ENCODE assay signal across 27 mouse cellular contexts in the genomic region with DNA sequence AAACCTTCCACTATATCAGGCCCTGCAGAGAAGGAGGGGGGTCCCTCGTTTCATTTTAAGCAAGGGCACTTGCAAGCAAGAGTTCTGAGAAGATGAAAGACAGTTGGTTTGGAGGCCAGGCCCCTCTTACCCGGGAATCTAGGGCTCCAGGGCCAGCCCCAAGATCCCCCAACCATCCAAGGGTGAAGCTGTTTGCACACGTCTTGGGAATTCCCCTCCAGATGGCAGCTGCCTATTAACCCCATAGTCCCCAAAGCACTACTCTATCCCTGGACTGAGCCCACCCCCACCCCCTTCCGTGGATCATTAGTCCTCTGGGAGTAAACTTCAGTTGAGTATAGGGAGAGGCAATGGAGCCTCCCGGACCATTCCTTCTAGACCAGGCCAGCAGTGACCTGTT. TPM values are rescaled to one million over a fixed set of nuclear protein-coding genes. Genes with fewer than 3 reads are reported as not detected.
A peak's percentile ranks its signal among the peaks of the same experiment; 100 is the strongest.
DNase-seq lines count a peak whose midpoint lies in the region; ATAC-seq lines count a peak whose summit lies in the region.
"Had no signal": no experiment of that assay in that cellular context is flagged by ENCODE, and none has a peak within 500 bp of the region (broad histone marks: within the 10 kb centered on the region; RNA-seq: fewer than 3 reads in every experiment).

No protein-coding gene starts in this region.

- H3K9me3 ChIP-seq in kidney, embryonic 15.5 days (replicated peaks) = no peaks in the 10 kb centered on the region
- H3K9me3 ChIP-seq in kidney, embryonic 14.5 days (ENCODE audit: control insufficient read depth, low read length) = no peaks in the 10 kb centered on the region
- H3K9me3 ChIP-seq in neural tube, embryonic 15.5 days (replicated peaks) = no peaks in the 10 kb centered on the region
- H3K9me3 ChIP-seq in embryonic facial prominence, embryonic 14.5 days (ENCODE audit: control insufficient read depth, low read length) = no peaks in the 10 kb centered on the region
- no peaks in the 10 kb centered on the region for H3K9me3 ChIP-seq in neural tube, embryonic 12.5 days
- H3K9me3 ChIP-seq: forebrain, embryonic 15.5 days; heart, embryonic 12.5 days; neural tube, embryonic 13.5 days had no signal

- H3K4me1 ChIP-seq in kidney, embryonic 15.5 days = peaks cover 54% of the 10 kb centered on the region
- H3K4me1 ChIP-seq in kidney, embryonic 14.5 days (ENCODE audit: control insufficient read depth, insufficient read depth, low read length) = peaks cover 32% of the 10 kb centered on the region
- peaks cover 44% of the 10 kb centered on the region for H3K4me1 ChIP-seq in neural tube, embryonic 15.5 days
- peaks cover 19% of the 10 kb centered on the region for H3K4me1 ChIP-seq in embryonic facial prominence, embryonic 14.5 days (ENCODE audit: control insufficient read depth, insufficient read depth, low read length)
- H3K4me1 ChIP-seq in neural tube, embryonic 12.5 days = peaks cover 43% of the 10 kb centered on the region

- no peak overlapping the region for H3K9ac ChIP-seq in kidney, embryonic 15.5 days
- no peak overlapping the region for H3K9ac ChIP-seq in kidney, embryonic 14.5 days (ENCODE audit: low read depth, low read length)
- H3K9ac ChIP-seq in neural tube, embryonic 15.5 days (replicated peaks) = no peak overlapping the region
- H3K9ac ChIP-seq in embryonic facial prominence, embryonic 14.5 days (ENCODE audit: low read depth, low read length) = no peak overlapping the region
- H3K9ac ChIP-seq in neural tube, embryonic 12.5 days = no peak overlapping the region
- H3K9ac ChIP-seq: liver, embryonic 14.5 days had no signal

- no peaks in the 10 kb centered on the region for H3K36me3 ChIP-seq in kidney, embryonic 15.5 days
- no peaks in the 10 kb centered on the region for H3K36me3 ChIP-seq in kidney, embryonic 14.5 days (ENCODE audit: control insufficient read depth, insufficient read depth, low read length)
- no peaks in the 10 kb centered on the region for H3K36me3 ChIP-seq in neural tube, embryonic 15.5 days
- H3K36me3 ChIP-seq in embryonic facial prominence, embryonic 14.5 days (ENCODE audit: control insufficient read depth, insufficient read depth, low read length) = no peaks in the 10 kb centered on the region
- no peaks in the 10 kb centered on the region for H3K36me3 ChIP-seq in neural tube, embryonic 12.5 days
- H3K36me3 ChIP-seq: forebrain, embryonic 15.5 days; heart, embryonic 12.5 days; hindbrain, embryonic 10.5 days; neural tube, embryonic 13.5 days had no signal

- no peak for ATAC-seq in kidney, embryonic 15.5 days (replicated peaks; ENCODE audit: low FRiP score)
- ATAC-seq in kidney, embryonic 14.5 days (ENCODE audit: low FRiP score, low TSS enrichment) = no peak
- ATAC-seq in neural tube, embryonic 15.5 days (ENCODE audit: low FRiP score) = no peak
- ATAC-seq in embryonic facial prominence, embryonic 14.5 days (ENCODE audit: low read depth) = no peak; the same call in 1 of the 2 replicates
- ATAC-seq in neural tube, embryonic 12.5 days (ENCODE audit: low FRiP score, low read depth) = 0 out of 2 replicates have a peak, but pooled peaks have one; percentile 18
- no peak for ATAC-seq in erythroblast, adult 5-6 weeks (replicated peaks; ENCODE audit: low FRiP score, poor library complexity, severe bottlenecking)
- ATAC-seq: forebrain, embryonic 15.5 days had no signal

- H3K4me2 ChIP-seq in kidney, embryonic 15.5 days = 0 out of 2 replicates have a peak overlapping the region, but pooled peaks have one; percentile 53
- no peak overlapping the region for H3K4me2 ChIP-seq in kidney, embryonic 14.5 days (replicated peaks; ENCODE audit: low read depth, low read length)
- H3K4me2 ChIP-seq in neural tube, embryonic 15.5 days = no peak overlapping the region
- H3K4me2 ChIP-seq in embryonic facial prominence, embryonic 14.5 days (ENCODE audit: low read depth, low read length) = no peak overlapping the region; the same call in 1 of the 2 replicates
- H3K4me2 ChIP-seq in neural tube, embryonic 12.5 days (replicated peaks) = 0 out of 2 replicates have a peak overlapping the region, but pooled peaks have one; percentile 53

- peak; percentile 23 for DNase-seq in neural tube, embryonic 10.5 days (ENCODE audit: extremely low spot score, low spot score)
- no peak for DNase-seq in embryonic facial prominence, embryonic 14.5 days (ENCODE audit: low spot score)
- DNase-seq: cerebellum, adult 9-10 months; gastrocnemius, postnatal 10 days; heart, postnatal 10 days; left cerebral cortex, postnatal 4 days had no signal

- no peak overlapping the region for H3K27ac ChIP-seq in kidney, embryonic 15.5 days
- H3K27ac ChIP-seq in kidney, embryonic 14.5 days (ENCODE audit: low read depth, low read length) = no peak overlapping the region
- H3K27ac ChIP-seq in neural tube, embryonic 15.5 days (replicated peaks) = no peak overlapping the region
- no peak overlapping the region for H3K27ac ChIP-seq in embryonic facial prominence, embryonic 14.5 days (replicated peaks; ENCODE audit: low read depth, low read length)
- H3K27ac ChIP-seq in neural tube, embryonic 12.5 days = no peak overlapping the region
- H3K27ac ChIP-seq: forebrain, embryonic 15.5 days; kidney, postnatal 0 days; left cerebral cortex, adult 2 months; liver, embryonic 14.5 days; neural tube, embryonic 13.5 days had no signal

- no peak overlapping the region for H3K4me3 ChIP-seq in kidney, embryonic 15.5 days (replicated peaks)
- no peak overlapping the region for H3K4me3 ChIP-seq in kidney, embryonic 14.5 days (ENCODE audit: low read length)
- H3K4me3 ChIP-seq in neural tube, embryonic 15.5 days (replicated peaks) = no peak overlapping the region
- 0 out of 2 replicates have a peak overlapping the region, but pooled peaks have one; percentile 37 for H3K4me3 ChIP-seq in embryonic facial prominence, embryonic 14.5 days (ENCODE audit: low read depth, low read length)
- no peak overlapping the region for H3K4me3 ChIP-seq in neural tube, embryonic 12.5 days
- H3K4me3 ChIP-seq: left cerebral cortex, adult 2 months had no signal

- 2% methylated on average over 5 of the region's 5 CpGs for WGBS in kidney, embryonic 15.5 days
- 2% methylated on average over 5 of the region's 5 CpGs for WGBS in kidney, embryonic 14.5 days
- WGBS in neural tube, embryonic 15.5 days = 2% methylated on average over 5 of the region's 5 CpGs
- WGBS in embryonic facial prominence, embryonic 14.5 days = 0% methylated on average over 5 of the region's 5 CpGs
- 0% methylated on average over 5 of the region's 5 CpGs for WGBS in neural tube, embryonic 12.5 days

- H3K27me3 ChIP-seq in kidney, embryonic 15.5 days = peaks cover 100% of the 10 kb centered on the region
- H3K27me3 ChIP-seq in kidney, embryonic 14.5 days (ENCODE audit: control insufficient read depth, insufficient read depth, low read length) = peaks cover 96% of the 10 kb centered on the region
- peaks cover 98% of the 10 kb centered on the region for H3K27me3 ChIP-seq in neural tube, embryonic 15.5 days (replicated peaks)
- peaks cover 99% of the 10 kb centered on the region for H3K27me3 ChIP-seq in embryonic facial prominence, embryonic 14.5 days (replicated peaks; ENCODE audit: control insufficient read depth, insufficient read depth, low read length)
- peaks cover 98% of the 10 kb centered on the region for H3K27me3 ChIP-seq in neural tube, embryonic 12.5 days (replicated peaks)

RNA-seq across cellular contexts. Expression of gene Wnt10b, which starts 2.4 kb away (rescaled TPM):
- polyA plus RNA-seq in kidney, embryonic 15.5 days (2015; fragmentation: Nextera tagmentation; extraction: Ambion mirVana) = 0.12 and 0.31 TPM in 2 replicates
- polyA plus RNA-seq in kidney, embryonic 14.5 days (2014; fragmentation: Nextera tagmentation; extraction: Ambion mirVana) = not detected in 2 replicates
- polyA plus RNA-seq in neural tube, embryonic 15.5 days (2015; fragmentation: Nextera tagmentation; extraction: Ambion mirVana) = 0.08 and 0.72 TPM in 2 replicates
- polyA plus RNA-seq in embryonic facial prominence, embryonic 14.5 days (2014; fragmentation: Nextera tagmentation; extraction: Ambion mirVana) = 4.1 and 4.3 TPM in 2 replicates
- 0.26 and 0.53 TPM in 2 replicates for polyA plus RNA-seq in neural tube, embryonic 12.5 days (2016; fragmentation: Nextera tagmentation; extraction: Ambion mirVana)
- total RNA-seq in erythroblast, adult 5-6 weeks (2015; ENCODE audit: low replicate concordance) = 1.0 TPM in 1 of 2 replicates, not detected in the other
- not detected in 2 replicates for total RNA-seq in erythroblast, adult 5-6 weeks (2017; ENCODE audit: low replicate concordance)
- total RNA-seq: monocyte, adult 5-6 weeks had no signal
- polyA plus RNA-seq: forebrain, embryonic 15.5 days; heart, embryonic 12.5 days; intestine, postnatal 0 days; kidney, postnatal 0 days; neural tube, embryonic 13.5 days had no signal

RNA-seq across cellular contexts. Expression of gene Arf3, which starts 12.5 kb away (rescaled TPM):
- 51.9 and 55.6 TPM in 2 replicates for polyA plus RNA-seq in kidney, embryonic 15.5 days (2015; fragmentation: Nextera tagmentation; extraction: Ambion mirVana)
- 29.8 and 39.7 TPM in 2 replicates for polyA plus RNA-seq in kidney, embryonic 14.5 days (2014; fragmentation: Nextera tagmentation; extraction: Ambion mirVana)
- polyA plus RNA-seq in neural tube, embryonic 15.5 days (2015; fragmentation: Nextera tagmentation; extraction: Ambion mirVana) = 97.8 TPM in 2 replicates
- polyA plus RNA-seq in embryonic facial prominence, embryonic 14.5 days (2014; fragmentation: Nextera tagmentation; extraction: Ambion mirVana) = 33.9 and 34.8 TPM in 2 replicates
- polyA plus RNA-seq in neural tube, embryonic 12.5 days (2016; fragmentation: Nextera tagmentation; extraction: Ambion mirVana) = 69.7 and 77.4 TPM in 2 replicates
- 7.1 and 8.4 TPM in 2 replicates for total RNA-seq in erythroblast, adult 5-6 weeks (2015; ENCODE audit: low replicate concordance)
- 4.6 and 8.1 TPM in 2 replicates for total RNA-seq in erythroblast, adult 5-6 weeks (2017; ENCODE audit: low replicate concordance)

RNA-seq across cellular contexts. Expression of gene Wnt1, which starts 14.1 kb away (rescaled TPM):
- polyA plus RNA-seq in kidney, embryonic 15.5 days (2015; fragmentation: Nextera tagmentation; extraction: Ambion mirVana) = 0.06 TPM in 1 of 2 replicates, not detected in the other
- polyA plus RNA-seq in kidney, embryonic 14.5 days (2014; fragmentation: Nextera tagmentation; extraction: Ambion mirVana) = not detected in 2 replicates
- polyA plus RNA-seq in neural tube, embryonic 15.5 days (2015; fragmentation: Nextera tagmentation; extraction: Ambion mirVana) = 1.0 and 2.0 TPM in 2 replicates
- 0.10 TPM in 1 of 2 replicates, not detected in the other for polyA plus RNA-seq in embryonic facial prominence, embryonic 14.5 days (2014; fragmentation: Nextera tagmentation; extraction: Ambion mirVana)
- polyA plus RNA-seq in neural tube, embryonic 12.5 days (2016; fragmentation: Nextera tagmentation; extraction: Ambion mirVana) = 7.5 and 12.3 TPM in 2 replicates
- total RNA-seq in erythroblast, adult 5-6 weeks (2015; ENCODE audit: low replicate concordance) = not detected in 2 replicates
- total RNA-seq in erythroblast, adult 5-6 weeks (2017; ENCODE audit: low replicate concordance) = not detected in 2 replicates
- total RNA-seq: adrenal gland, postnatal 14 days; common myeloid progenitor, adult 5-6 weeks; gastrocnemius, postnatal 10 days; granulocyte monocyte progenitor cell, adult 5-6 weeks; heart, postnatal 10 days; layer of hippocampus, postnatal 10 days; left cerebral cortex, postnatal 4 days; monocyte, adult 5-6 weeks had no signal
- polyA plus RNA-seq: heart, embryonic 12.5 days; intestine, postnatal 0 days; kidney, postnatal 0 days; liver, embryonic 14.5 days; lung, embryonic 16.5 days; stomach, embryonic 16.5 days; thymus, postnatal 0 days had no signal

RNA-seq across cellular contexts. Expression of gene Ddn, which starts 33.8 kb away (rescaled TPM):
- polyA plus RNA-seq in kidney, embryonic 15.5 days (2015; fragmentation: Nextera tagmentation; extraction: Ambion mirVana) = 2.9 and 3.2 TPM in 2 replicates
- polyA plus RNA-seq in kidney, embryonic 14.5 days (2014; fragmentation: Nextera tagmentation; extraction: Ambion mirVana) = 1.4 TPM in 2 replicates
- polyA plus RNA-seq in neural tube, embryonic 15.5 days (2015; fragmentation: Nextera tagmentation; extraction: Ambion mirVana) = 0.18 and 0.36 TPM in 2 replicates
- 0.07 TPM in 1 of 2 replicates, not detected in the other for polyA plus RNA-seq in embryonic facial prominence, embryonic 14.5 days (2014; fragmentation: Nextera tagmentation; extraction: Ambion mirVana)
- 0.47 and 0.82 TPM in 2 replicates for polyA plus RNA-seq in neural tube, embryonic 12.5 days (2016; fragmentation: Nextera tagmentation; extraction: Ambion mirVana)
- total RNA-seq in erythroblast, adult 5-6 weeks (2015; ENCODE audit: low replicate concordance) = not detected in 2 replicates
- not detected in 2 replicates for total RNA-seq in erythroblast, adult 5-6 weeks (2017; ENCODE audit: low replicate concordance)
- total RNA-seq: adrenal gland, postnatal 14 days; granulocyte monocyte progenitor cell, adult 5-6 weeks; monocyte, adult 5-6 weeks had no signal
- polyA plus RNA-seq: lung, embryonic 16.5 days; stomach, embryonic 16.5 days had no signal

RNA-seq across cellular contexts. Expression of gene Fkbp11, which starts 47.5 kb away (rescaled TPM):
- polyA plus RNA-seq in kidney, embryonic 15.5 days (2015; fragmentation: Nextera tagmentation; extraction: Ambion mirVana) = 40.3 and 40.5 TPM in 2 replicates
- 28.8 and 33.4 TPM in 2 replicates for polyA plus RNA-seq in kidney, embryonic 14.5 days (2014; fragmentation: Nextera tagmentation; extraction: Ambion mirVana)
- polyA plus RNA-seq in neural tube, embryonic 15.5 days (2015; fragmentation: Nextera tagmentation; extraction: Ambion mirVana) = 11.9 and 12.3 TPM in 2 replicates
- 88.8 and 108 TPM in 2 replicates for polyA plus RNA-seq in embryonic facial prominence, embryonic 14.5 days (2014; fragmentation: Nextera tagmentation; extraction: Ambion mirVana)
- 7.7 and 8.9 TPM in 2 replicates for polyA plus RNA-seq in neural tube, embryonic 12.5 days (2016; fragmentation: Nextera tagmentation; extraction: Ambion mirVana)
- total RNA-seq in erythroblast, adult 5-6 weeks (2015; ENCODE audit: low replicate concordance) = 1.2 TPM in 1 of 2 replicates, not detected in the other
- total RNA-seq in erythroblast, adult 5-6 weeks (2017; ENCODE audit: low replicate concordance) = 0.84 and 1.0 TPM in 2 replicates
- total RNA-seq: monocyte, adult 5-6 weeks had no signal

Comparison
In these comparisons a context has a peak if more than half of its experiments do, and no peak if none do; other contexts are left out.
1. H3K4me2 ChIP-seq: peak in kidney, embryonic 15.5 days (single experiment) and neural tube, embryonic 12.5 days (single experiment); none in kidney, embryonic 14.5 days (single experiment), neural tube, embryonic 15.5 days (single experiment) and embryonic facial prominence, embryonic 14.5 days (single experiment).